Mouse (Mus musculus): ENCODE measurements at regions not wholly inside any gene's neighbourhood (a gene's known extent, or its start where the extent isn't known, plus 50 kb on each side); places are given as distances from the start of the nearest gene placed in this dataset.

DNA sequence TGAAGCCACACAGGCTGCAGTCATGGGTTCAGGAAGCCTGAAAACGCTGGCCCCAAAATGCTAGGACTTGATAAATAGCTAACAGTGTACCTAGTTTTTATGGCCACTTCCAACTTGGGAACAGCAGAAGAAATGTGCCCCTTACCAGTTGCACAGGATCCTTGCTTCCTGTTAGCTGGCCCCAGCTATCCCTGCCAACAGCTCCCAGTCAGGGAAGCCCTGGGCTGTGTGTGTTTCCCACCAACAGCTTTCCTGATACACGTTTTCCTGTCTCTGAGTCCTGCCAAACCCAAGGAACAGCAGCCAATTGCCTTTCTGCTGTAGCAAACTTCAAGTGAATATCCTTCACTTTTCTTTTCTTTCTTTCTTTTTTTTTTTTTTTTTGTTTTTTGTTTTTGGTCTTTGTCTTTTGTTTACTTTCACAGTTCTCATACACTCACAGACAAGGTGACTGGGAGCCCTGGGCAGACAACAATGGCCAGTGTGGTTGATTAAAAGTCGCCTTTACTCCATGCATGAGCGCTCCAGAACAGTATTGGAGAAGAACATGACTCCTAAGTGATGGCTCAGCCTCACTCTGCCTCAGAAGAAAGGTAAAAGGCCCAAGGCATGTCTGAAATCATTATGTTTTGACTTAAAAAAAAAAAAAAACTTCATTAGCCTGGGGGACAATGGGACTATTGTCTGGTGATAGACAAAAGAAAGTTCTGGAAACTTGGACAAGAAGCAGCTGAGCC, 151.7 kb downstream of the Bcl2l11 start:
- TF ChIP-seq POLR2A (IDR thresholded peaks at IDR 0.05; ENCODE audit: control insufficient read depth, low read depth, low read length) (no peak), CTCF (IDR thresholded peaks at IDR 0.05; ENCODE audit: control insufficient read depth, insufficient read depth, insufficient replicate concordance, low read depth, low read length) (no peak)
